Mouse (Mus musculus): ENCODE results near the gene Mblac1.

DNA sequence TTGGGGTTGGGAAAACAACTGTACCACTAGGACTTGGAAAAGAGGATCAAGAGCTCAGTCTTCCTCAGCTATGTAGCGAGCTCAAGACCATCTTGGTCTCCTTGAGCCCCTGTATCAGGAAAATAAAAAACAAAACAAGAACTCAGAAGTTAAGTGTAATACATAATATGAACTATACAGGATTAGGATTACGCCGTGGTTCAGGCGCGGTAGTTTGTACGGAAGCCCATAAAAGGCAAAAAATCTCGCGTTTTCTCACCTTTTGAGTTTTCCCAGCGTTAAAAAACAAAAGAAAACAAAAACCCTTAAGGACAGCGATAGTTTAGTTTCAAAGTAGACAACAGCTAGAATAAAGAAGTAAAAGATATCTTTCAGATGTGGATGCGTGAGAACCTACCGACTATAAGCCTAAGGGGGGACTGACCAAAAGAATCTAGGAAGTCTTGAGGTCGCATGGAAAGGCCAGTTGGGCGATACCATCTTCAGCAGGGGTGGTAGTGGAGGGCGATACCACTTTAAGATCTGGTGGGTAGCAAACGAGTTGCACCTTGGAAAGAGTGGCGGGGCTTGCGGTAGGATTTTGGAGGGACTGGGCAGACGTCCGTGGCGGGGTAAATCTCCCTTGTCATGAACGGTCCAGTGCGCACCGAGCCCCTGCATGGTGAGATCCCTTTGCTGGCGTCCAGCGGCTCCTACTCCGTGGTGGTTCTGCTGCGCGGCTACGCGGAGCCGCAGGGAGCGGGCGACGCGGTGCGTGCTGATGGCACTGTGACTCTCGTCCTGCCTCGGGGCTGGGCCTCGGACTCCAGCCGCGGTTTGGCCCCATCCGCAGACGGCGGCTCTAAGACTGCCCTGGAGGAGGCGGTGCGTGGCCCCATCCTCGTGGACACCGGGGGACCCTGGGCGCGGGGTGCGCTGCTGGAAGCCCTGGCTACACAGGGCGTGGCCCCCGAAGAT, at the start of gene Mblac1:
- TF ChIP-seq EP300 (IDR thresholded peaks at IDR 0.05; ENCODE audit: low read depth) (no peak), CTCF (IDR thresholded peaks at IDR 0.05; ENCODE audit: low read depth) (0 out of 2 replicates have a peak, but pooled peaks have one; percentile 1)

Data from heart, postnatal 0 days (tissue).